Mouse (Mus musculus) heart, embryonic 16.5 days (tissue): ENCODE data around the gene Fam240a. TPM values are rescaled to one million over a fixed set of nuclear protein-coding genes. Genes with fewer than 3 reads are reported as not detected.

Source experiments
- ATAC-seq: fragments of 200-750 bp; cut with Nextera tagmentation; replicated peaks from 2 replicates; pipeline ENCODE4 v1.8.0; 2017; ENCODE audit warnings: moderate number of reproducible peaks; ENCODE audit not compliant: insufficient read depth, low FRiP score; ENCODE audit errors: extremely low read depth
- H3K27ac ChIP-seq: fragments of 300-500 bp; sonication (generic); 2 replicates; pipeline ENCODE4 v1.5.1; 2014; ENCODE audit warnings: mild to moderate bottlenecking, low read length, control low read depth, moderate library complexity
- H3K27me3 ChIP-seq: fragments of 300-500 bp; sonication (generic); 2 replicates; pipeline ENCODE4 v1.6.1; 2014; ENCODE audit warnings: low read length, mixed read lengths; ENCODE audit not compliant: control insufficient read depth, insufficient read depth
- H3K36me3 ChIP-seq: fragments of 300-500 bp; sonication (generic); 2 replicates; pipeline ENCODE4 v1.6.1; 2014; ENCODE audit not compliant: control insufficient read depth, insufficient read depth
- H3K4me1 ChIP-seq: fragments of 300-500 bp; sonication (generic); 2 replicates; pipeline ENCODE4 v1.6.1; 2014; ENCODE audit warnings: low read length, mixed read lengths; ENCODE audit not compliant: control insufficient read depth, insufficient read depth
- H3K4me2 ChIP-seq: fragments of 300-500 bp; sonication (generic); 2 replicates; pipeline ENCODE4 v1.6.1; 2014; ENCODE audit warnings: low read depth, mild to moderate bottlenecking, control low read depth, low read length
- H3K4me3 ChIP-seq: fragments of 300-500 bp; sonication (generic); 2 replicates; pipeline ENCODE4 v1.5.1; 2014; ENCODE audit warnings: mild to moderate bottlenecking, control low read depth, low read length
- H3K9ac ChIP-seq: fragments of 300-500 bp; sonication (generic); 2 replicates; pipeline ENCODE4 v1.6.1; 2014; ENCODE audit warnings: low read length, control low read depth
- H3K9me3 ChIP-seq: fragments of 300-500 bp; sonication (generic); replicated peaks from 2 replicates; pipeline ENCODE4 v1.6.1; 2016; ENCODE audit warnings: low read length; ENCODE audit not compliant: control insufficient read depth
- WGBS: fragments of 180-500 bp; shearing (Covaris S2); extraction: QIAGEN DNeasy Blood & Tissue Kit; methylation state at CpG from one replicate; pipeline ENCODE4 v1.1.7; 2014; 5-methylcytosine and 5-hydroxymethylcytosine counted together
- microRNA-seq: library from miRNA; unstranded; fragments of <30 nt; microRNA quantifications from one replicate; pipeline ENCODE4, GENCODE M21; 2017
- polyA plus RNA-seq: library from polyadenylated mRNA; unstranded; fragments of >200 nt; fragmentation: Nextera tagmentation; extraction: Ambion mirVana; gene quantifications from 2 replicates; pipeline ENCODE4 v1.2.1, GENCODE M21; 2015

Fam240a gene
- polyA plus RNA-seq, 1 experiment from 2014 or later = not detected

- Histone ChIP-seq H3K9me3 (no peaks in the 10 kb centered on the region), H3K36me3 (no peaks in the 10 kb centered on the region), H3K27ac (peak overlapping the region; percentile 81), H3K4me2 (peak overlapping the region; percentile 26), H3K27me3 (peaks cover 11% of the 10 kb centered on the region), H3K4me3 (no peak overlapping the region), H3K4me1 (peaks cover 34% of the 10 kb centered on the region), H3K9ac (peak overlapping the region; percentile 38; the same call in 1 of the 2 replicates)
- peak; percentile 80 for ATAC-seq
- 47% methylated on average over 5 of the region's 5 CpGs for WGBS
These were observed 38.8 kb downstream of the Fam240a start for GRCm38 (mm10) chr9:110877888-110878287.

DNA sequence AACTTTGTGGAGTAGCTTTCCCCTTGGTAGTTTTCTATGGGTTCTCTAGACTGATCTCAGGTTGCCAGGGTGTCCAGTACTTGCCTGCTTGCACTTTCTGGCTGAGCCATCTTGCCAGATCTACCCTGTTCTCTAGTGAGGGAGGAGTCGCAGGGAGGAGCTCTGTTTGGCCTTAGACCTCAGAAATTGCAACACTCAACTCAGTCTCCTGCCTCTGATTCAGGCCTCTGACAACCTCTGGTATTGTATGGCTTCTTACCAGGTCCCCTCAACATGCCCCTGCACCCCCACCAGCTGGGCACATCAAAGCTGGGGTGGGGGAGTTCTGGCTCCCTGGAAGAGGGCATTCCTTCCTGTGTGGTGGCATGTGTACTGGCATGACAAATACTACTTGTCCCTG is 39.3 kb downstream of the Fam240a start:
- Histone ChIP-seq H3K4me1 (peaks cover 34% of the 10 kb centered on the region), H3K27ac (peak overlapping the region; percentile 81), H3K4me3 (no peak overlapping the region), H3K27me3 (peaks cover 13% of the 10 kb centered on the region), H3K9ac (no peak overlapping the region), H3K36me3 (no peaks in the 10 kb centered on the region), H3K4me2 (no peak overlapping the region), H3K9me3 (no peaks in the 10 kb centered on the region)
- 88% methylated on average over 1 of the region's 1 CpGs for WGBS
- ATAC-seq = no peak

GRCm38 (mm10) chr9:110875288-110875695 is 41.4 kb downstream of the Fam240a start:
- 40% methylated on average over 4 of the region's 6 CpGs for WGBS
- Histone ChIP-seq H3K27me3 (peaks cover 11% of the 10 kb centered on the region), H3K36me3 (no peaks in the 10 kb centered on the region), H3K9me3 (no peaks in the 10 kb centered on the region), H3K4me1 (peaks cover 29% of the 10 kb centered on the region), H3K9ac (no peak overlapping the region), H3K27ac (no peak overlapping the region), H3K4me3 (no peak overlapping the region), H3K4me2 (no peak overlapping the region)
- no peak for ATAC-seq

GRCm38 (mm10) chr9:110874660-110875191 is 41.9 kb downstream of the Fam240a start:
- H3K27ac ChIP-seq = no peak overlapping the region

GRCm38 (mm10) chr9:110873681-110874659 is 42.7 kb downstream of the Fam240a start:
- Histone ChIP-seq H3K27ac (no peak overlapping the region), H3K9ac (peak overlapping the region; percentile 23; the same call in 1 of the 2 replicates), H3K4me2 (peak overlapping the region; percentile 53), H3K9me3 (no peaks in the 10 kb centered on the region), H3K4me3 (peak overlapping the region; percentile 30), H3K27me3 (peaks cover 11% of the 10 kb centered on the region), H3K36me3 (no peaks in the 10 kb centered on the region), H3K4me1 (peaks cover 21% of the 10 kb centered on the region)
- WGBS = 9% methylated on average over 40 of the region's 40 CpGs
- no peak for ATAC-seq

More at GRCm38 (mm10) chr9:110874660-110875191, 41.9 kb downstream of the Fam240a start:
- 38% methylated on average over 3 of the region's 3 CpGs for WGBS
- Histone ChIP-seq H3K27me3 (peaks cover 11% of the 10 kb centered on the region), H3K4me2 (no peak overlapping the region), H3K36me3 (no peaks in the 10 kb centered on the region), H3K9ac (no peak overlapping the region), H3K9me3 (no peaks in the 10 kb centered on the region), H3K4me1 (peaks cover 29% of the 10 kb centered on the region), H3K4me3 (no peak overlapping the region)
- no peak for ATAC-seq

DNA sequence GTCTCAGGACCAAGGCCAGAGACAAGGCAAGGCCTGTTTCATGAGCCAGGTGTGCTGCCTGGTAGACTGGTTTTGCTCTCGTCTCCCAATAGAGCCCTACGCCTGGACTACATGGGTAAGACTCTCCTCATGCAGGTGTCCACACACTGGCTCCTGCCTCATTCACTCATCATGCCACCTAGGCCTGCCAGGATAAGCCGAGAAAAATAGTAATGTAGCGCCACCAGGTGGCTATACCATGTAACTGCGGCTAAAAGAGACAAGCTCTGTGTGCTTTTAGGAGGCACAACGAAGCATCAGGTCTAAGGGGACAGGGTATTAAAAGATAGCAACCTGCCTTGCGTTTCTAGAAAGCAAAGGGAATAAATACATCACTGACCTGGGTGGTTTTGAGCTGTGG is 45.6 kb downstream of the Fam240a start:
- WGBS = 18% methylated on average over 7 of the region's 7 CpGs
- peaks cover 11% of the 10 kb centered on the region for H3K27me3 ChIP-seq
- H3K9me3 ChIP-seq = no peaks in the 10 kb centered on the region
- peaks cover 6% of the 10 kb centered on the region; the same call in 1 of the 2 replicates for H3K4me1 ChIP-seq
- no peak overlapping the region for H3K4me2 ChIP-seq
- no peak overlapping the region for H3K9ac ChIP-seq
- H3K27ac ChIP-seq = no peak overlapping the region
- H3K4me3 ChIP-seq = no peak overlapping the region
- no peak; the same call in 1 of the 2 replicates for ATAC-seq
- H3K36me3 ChIP-seq = no peaks in the 10 kb centered on the region

Small RNA genes within 50 kb of the gene (microRNA-seq; reads per million reads assigned to microRNA genes)
- not detected for gene Gm24269

Other genes starting within 250 kb of the Fam240a start
- gene Myl3, start 175.0 kb downstream of the Fam240a start, polyA plus RNA-seq = 4,391 and 5,295 TPM in 2 replicates
- 21.0 and 26.3 TPM in 2 replicates for gene Pth1r, start 169.7 kb downstream of the Fam240a start, polyA plus RNA-seq
- 0.15 TPM in 1 of 2 replicates, not detected in the other for gene Prss42, start 118.7 kb downstream of the Fam240a start, polyA plus RNA-seq
- gene Prss44, start 102.9 kb downstream of the Fam240a start, polyA plus RNA-seq = not detected in 2 replicates
- gene Prss43, start 90.2 kb downstream of the Fam240a start, polyA plus RNA-seq = not detected in 2 replicates
- 0.26 TPM in 1 of 2 replicates, not detected in the other for gene Prss45, start 82.3 kb downstream of the Fam240a start, polyA plus RNA-seq
- gene Prss46, start 72.4 kb downstream of the Fam240a start, polyA plus RNA-seq = not detected in 2 replicates
- gene Prss50, start 58.9 kb downstream of the Fam240a start, polyA plus RNA-seq = not detected in 2 replicates
- 3.1 and 4.4 TPM in 2 replicates for gene Als2cl, start 37.0 kb downstream of the Fam240a start, polyA plus RNA-seq
- gene Tmie, start 36.7 kb downstream of the Fam240a start, polyA plus RNA-seq = 1.2 and 1.7 TPM in 2 replicates
- not detected in 2 replicates for gene Tdgf1, start 29.3 kb upstream of the Fam240a start, polyA plus RNA-seq
- 8.1 and 8.6 TPM in 2 replicates for gene Lrrc2, start 34.7 kb upstream of the Fam240a start, polyA plus RNA-seq
- gene Rtp3, start 73.7 kb upstream of the Fam240a start, polyA plus RNA-seq = 0.13 and 0.29 TPM in 2 replicates
- 1.8 and 3.2 TPM in 2 replicates for gene Ltf, start 102.4 kb upstream of the Fam240a start, polyA plus RNA-seq
- 5.0 and 5.9 TPM in 2 replicates for gene Ccrl2, start 140.7 kb upstream of the Fam240a start, polyA plus RNA-seq
- 74.8 and 76.9 TPM in 2 replicates for gene Lrrfip2, start 200.7 kb upstream of the Fam240a start, polyA plus RNA-seq